Mouse (Mus musculus): ENCODE data around the gene Zfp53. TPM values are rescaled to one million over a fixed set of nuclear protein-coding genes. Genes with fewer than 3 reads are reported as not detected.

Gene Zfp53
- polyA plus RNA-seq, 1 experiment from 2014 or later: 5.3 TPM

GRCm38 (mm10) chr17:21504524-21504923, 15.7 kb downstream of the Zfp53 start:
- Histone ChIP-seq H3K4me3 (ENCODE audit: control insufficient read depth in 1 of 2, insufficient read depth in 1 of 2, low read depth in 1 of 2, low read length in 2 of 2) (no peak overlapping the region), H3K36me3 (ENCODE audit: control insufficient read depth, insufficient read depth, low read length) (peaks cover 25% of the 10 kb centered on the region), H3K9me3 (ENCODE audit: control insufficient read depth, low read length) (no peaks in the 10 kb centered on the region), H3K27me3 (ENCODE audit: control insufficient read depth, insufficient read depth, low read length) (no peaks in the 10 kb centered on the region), H3K4me1 (ENCODE audit: control insufficient read depth in 2 of 2, insufficient read depth in 2 of 2, low read length in 2 of 2) (no peaks in the 10 kb centered on the region), H3K27ac (replicated peaks in 1 of 2; ENCODE audit: control insufficient read depth in 1 of 2, insufficient read depth in 1 of 2, low read depth in 2 of 2, low read length in 2 of 2) (no peak overlapping the region), H3K4me2 (ENCODE audit: low read length) (no peak overlapping the region), H3K9ac (ENCODE audit: low read length) (no peak overlapping the region)
- WGBS: 96% methylated on average over 1 of the region's 1 CpGs
- no peak for ATAC-seq (ENCODE audit: insufficient number of reproducible peaks, insufficient read depth, low FRiP score, low read depth)

- Histone ChIP-seq H3K4me2 (ENCODE audit: low read length) (no peak overlapping the region), H3K36me3 (ENCODE audit: control insufficient read depth, insufficient read depth, low read length) (peaks cover 26% of the 10 kb centered on the region)
- 95% methylated on average over 3 of the region's 3 CpGs for WGBS
Measured at GRCm38 (mm10) chr17:21506258-21506657, 17.5 kb downstream of the Zfp53 start.

GRCm38 (mm10) chr17:21509756-21510155, 21.0 kb downstream of the Zfp53 start:
- H3K27me3 ChIP-seq (ENCODE audit: control insufficient read depth, insufficient read depth, low read length): no peaks in the 10 kb centered on the region
- peaks cover 26% of the 10 kb centered on the region for H3K36me3 ChIP-seq (ENCODE audit: control insufficient read depth, insufficient read depth, low read length)
- H3K27ac ChIP-seq (replicated peaks in 1 of 2; ENCODE audit: control insufficient read depth in 1 of 2, insufficient read depth in 1 of 2, low read depth in 2 of 2, low read length in 2 of 2): no peak overlapping the region
- no peak for ATAC-seq (ENCODE audit: insufficient number of reproducible peaks, insufficient read depth, low FRiP score, low read depth)
- no peak overlapping the region for H3K4me2 ChIP-seq (ENCODE audit: low read length)
- H3K9ac ChIP-seq (ENCODE audit: low read length): no peak overlapping the region
- H3K4me3 ChIP-seq (ENCODE audit: control insufficient read depth in 1 of 2, insufficient read depth in 1 of 2, low read depth in 1 of 2, low read length in 2 of 2): no peak overlapping the region
- no peaks in the 10 kb centered on the region for H3K9me3 ChIP-seq (ENCODE audit: control insufficient read depth, low read length)
- H3K4me1 ChIP-seq (ENCODE audit: control insufficient read depth in 2 of 2, insufficient read depth in 2 of 2, low read length in 2 of 2): no peaks in the 10 kb centered on the region

More at GRCm38 (mm10) chr17:21506258-21506657, 17.5 kb downstream of the Zfp53 start:
- no peaks in the 10 kb centered on the region for H3K9me3 ChIP-seq (ENCODE audit: control insufficient read depth, low read length)
- no peak for ATAC-seq (ENCODE audit: insufficient number of reproducible peaks, insufficient read depth, low FRiP score, low read depth)
- H3K4me3 ChIP-seq (ENCODE audit: control insufficient read depth in 1 of 2, insufficient read depth in 1 of 2, low read depth in 1 of 2, low read length in 2 of 2): no peak overlapping the region
- no peak overlapping the region for H3K27ac ChIP-seq (replicated peaks in 1 of 2; ENCODE audit: control insufficient read depth in 1 of 2, insufficient read depth in 1 of 2, low read depth in 2 of 2, low read length in 2 of 2)
- H3K9ac ChIP-seq (ENCODE audit: low read length): no peak overlapping the region
- H3K4me1 ChIP-seq (ENCODE audit: control insufficient read depth in 2 of 2, insufficient read depth in 2 of 2, low read length in 2 of 2): no peaks in the 10 kb centered on the region
- no peaks in the 10 kb centered on the region for H3K27me3 ChIP-seq (ENCODE audit: control insufficient read depth, insufficient read depth, low read length)

- 2% methylated on average over 8 of the region's 8 CpGs for WGBS
- H3K4me1 ChIP-seq (ENCODE audit: control insufficient read depth in 2 of 2, insufficient read depth in 2 of 2, low read length in 2 of 2): peaks cover 0 to 4% of the 10 kb centered on the region in 2 experiments; a peak in 2 of 4 replicates
- peak overlapping the region; percentile 78 for H3K9ac ChIP-seq (ENCODE audit: low read length)
- no peaks in the 10 kb centered on the region for H3K9me3 ChIP-seq (ENCODE audit: control insufficient read depth, low read length)
- peak overlapping the region; percentile 77 for H3K4me2 ChIP-seq (ENCODE audit: low read length)
- H3K27me3 ChIP-seq (ENCODE audit: control insufficient read depth, insufficient read depth, low read length): no peaks in the 10 kb centered on the region
- ATAC-seq (ENCODE audit: insufficient number of reproducible peaks, insufficient read depth, low FRiP score, low read depth): no peak
- peak overlapping the region in 1 of 2 experiments; percentile 92; a peak in 1 of 4 replicates for H3K27ac ChIP-seq (replicated peaks in 1 of 2; ENCODE audit: control insufficient read depth in 1 of 2, insufficient read depth in 1 of 2, low read depth in 2 of 2, low read length in 2 of 2)
- H3K36me3 ChIP-seq (ENCODE audit: control insufficient read depth, insufficient read depth, low read length): peaks cover 4% of the 10 kb centered on the region; the same call in 1 of the 2 replicates
- H3K4me3 ChIP-seq (ENCODE audit: control insufficient read depth in 1 of 2, insufficient read depth in 1 of 2, low read depth in 1 of 2, low read length in 2 of 2): peak overlapping the region in 1 of 2 experiments; percentile 53; a peak in 2 of 4 replicates
Measured at GRCm38 (mm10) chr17:21515403-21516105, 26.8 kb downstream of the Zfp53 start.

GRCm38 (mm10) chr17:21516201-21517129, 27.7 kb downstream of the Zfp53 start:
- Histone ChIP-seq H3K27me3 (ENCODE audit: control insufficient read depth, insufficient read depth, low read length) (no peaks in the 10 kb centered on the region), H3K27ac (replicated peaks in 1 of 2; ENCODE audit: control insufficient read depth in 1 of 2, insufficient read depth in 1 of 2, low read depth in 2 of 2, low read length in 2 of 2) (peak overlapping the region; percentile 91 to 92), H3K4me3 (ENCODE audit: control insufficient read depth in 1 of 2, insufficient read depth in 1 of 2, low read depth in 1 of 2, low read length in 2 of 2) (peak overlapping the region; percentile 53 to 77), H3K36me3 (ENCODE audit: control insufficient read depth, insufficient read depth, low read length) (no peaks in the 10 kb centered on the region), H3K4me2 (ENCODE audit: low read length) (peak overlapping the region; percentile 77), H3K4me1 (ENCODE audit: control insufficient read depth in 2 of 2, insufficient read depth in 2 of 2, low read length in 2 of 2) (peaks cover 0 to 4% of the 10 kb centered on the region in 2 experiments; a peak in 2 of 4 replicates), H3K9me3 (ENCODE audit: control insufficient read depth, low read length) (no peaks in the 10 kb centered on the region), H3K9ac (ENCODE audit: low read length) (peak overlapping the region; percentile 78)
- WGBS: under 1% methylated on average over 37 of the region's 37 CpGs
- ATAC-seq (ENCODE audit: insufficient number of reproducible peaks, insufficient read depth, low FRiP score, low read depth): peak; percentile 90

- no peaks in the 10 kb centered on the region for H3K27me3 ChIP-seq (ENCODE audit: control insufficient read depth, insufficient read depth, low read length)
- no peaks in the 10 kb centered on the region for H3K36me3 ChIP-seq (ENCODE audit: control insufficient read depth, insufficient read depth, low read length)
- H3K27ac ChIP-seq (replicated peaks in 1 of 2; ENCODE audit: control insufficient read depth in 1 of 2, insufficient read depth in 1 of 2, low read depth in 2 of 2, low read length in 2 of 2): peak overlapping the region; percentile 91 to 92; a peak in 3 of 4 replicates
- peak overlapping the region; percentile 78 for H3K9ac ChIP-seq (ENCODE audit: low read length)
- H3K4me3 ChIP-seq (ENCODE audit: control insufficient read depth in 1 of 2, insufficient read depth in 1 of 2, low read depth in 1 of 2, low read length in 2 of 2): peak overlapping the region; percentile 53 to 77; a peak in 3 of 4 replicates
- no peaks in the 10 kb centered on the region for H3K9me3 ChIP-seq (ENCODE audit: control insufficient read depth, low read length)
- H3K4me1 ChIP-seq (ENCODE audit: control insufficient read depth in 2 of 2, insufficient read depth in 2 of 2, low read length in 2 of 2): peaks cover 0 to 4% of the 10 kb centered on the region in 2 experiments; a peak in 2 of 4 replicates
- ATAC-seq (ENCODE audit: insufficient number of reproducible peaks, insufficient read depth, low FRiP score, low read depth): no peak
- 27% methylated on average over 4 of the region's 4 CpGs for WGBS
- peak overlapping the region; percentile 77 for H3K4me2 ChIP-seq (ENCODE audit: low read length)
Measured at GRCm38 (mm10) chr17:21517130-21517671, 28.4 kb downstream of the Zfp53 start.

- Histone ChIP-seq H3K27me3 (ENCODE audit: control insufficient read depth, insufficient read depth, low read length) (no peaks in the 10 kb centered on the region), H3K27ac (replicated peaks in 1 of 2; ENCODE audit: control insufficient read depth in 1 of 2, insufficient read depth in 1 of 2, low read depth in 2 of 2, low read length in 2 of 2) (no peak overlapping the region), H3K4me2 (ENCODE audit: low read length) (no peak overlapping the region), H3K9me3 (ENCODE audit: control insufficient read depth, low read length) (no peaks in the 10 kb centered on the region), H3K9ac (ENCODE audit: low read length) (no peak overlapping the region), H3K36me3 (ENCODE audit: control insufficient read depth, insufficient read depth, low read length) (no peaks in the 10 kb centered on the region), H3K4me1 (ENCODE audit: control insufficient read depth in 2 of 2, insufficient read depth in 2 of 2, low read length in 2 of 2) (peaks cover 0 to 1% of the 10 kb centered on the region in 2 experiments; a peak in 1 of 4 replicates), H3K4me3 (ENCODE audit: control insufficient read depth in 1 of 2, insufficient read depth in 1 of 2, low read depth in 1 of 2, low read length in 2 of 2) (no peak overlapping the region)
- no peak for ATAC-seq (ENCODE audit: insufficient number of reproducible peaks, insufficient read depth, low FRiP score, low read depth)
Measured at GRCm38 (mm10) chr17:21526270-21526669, 37.5 kb downstream of the Zfp53 start.

Data from heart, embryonic 14.5 days (tissue).